Mouse (Mus musculus) c-Kit-positive CD71-positive TER-119-positive erythroid progenitor cells, embryonic 14.5 days (primary cell): ENCODE measurements around the gene Pon1.
"Not testable (repeated sequence)": the region's sequence is repeated elsewhere in the genome, so short reads cannot be mapped to it uniquely, and the experiment has no call there.

Experiments used
- DNase-seq: peaks from one replicate; pipeline ENCODE4 v3.0.0-alpha.2; 2013; ENCODE audit warnings: low spot score

The Pon1 gene

GRCm38 (mm10) chr6:5193693-5194092, at the start of gene Pon1:
Pon1 (minus strand) TSS chr6:5193946.
- DNase-seq = no peak

GRCm38 (mm10) chr6:5238799-5239198, 45.1 kb upstream of the Pon1 start:
- DNase-seq = no peak

- no peak for DNase-seq
Observed at GRCm38 (mm10) chr6:5237510-5237909, 43.8 kb upstream of the Pon1 start.

- DNase-seq = peak; percentile 30
Observed at GRCm38 (mm10) chr6:5236843-5237371, 43.2 kb upstream of the Pon1 start.

GRCm38 (mm10) chr6:5234563-5234962, 40.8 kb upstream of the Pon1 start:
- no peak for DNase-seq

- DNase-seq = no peak
Observed at GRCm38 (mm10) chr6:5233812-5234211, 40.1 kb upstream of the Pon1 start.

GRCm38 (mm10) chr6:5232022-5232421, 38.3 kb upstream of the Pon1 start:
- DNase-seq = no peak

- DNase-seq = no peak
Observed at GRCm38 (mm10) chr6:5230261-5230660, 36.5 kb upstream of the Pon1 start.

GRCm38 (mm10) chr6:5223551-5223950, 29.8 kb upstream of the Pon1 start:
- not testable (repeated sequence) for DNase-seq

GRCm38 (mm10) chr6:5222080-5222479, 28.3 kb upstream of the Pon1 start:
- DNase-seq = no peak

- DNase-seq = peak; percentile 39
Observed at GRCm38 (mm10) chr6:5218190-5218589, 24.4 kb upstream of the Pon1 start.

- DNase-seq = no peak
Observed at GRCm38 (mm10) chr6:5207817-5208216, 14.1 kb upstream of the Pon1 start.

GRCm38 (mm10) chr6:5199916-5200315, 6.2 kb upstream of the Pon1 start:
- no peak for DNase-seq

GRCm38 (mm10) chr6:5199376-5199905, 5.7 kb upstream of the Pon1 start:
- no peak for DNase-seq

GRCm38 (mm10) chr6:5198590-5198989, 4.8 kb upstream of the Pon1 start:
- DNase-seq = no peak

GRCm38 (mm10) chr6:5190761-5191160, 3.0 kb downstream of the Pon1 start:
- DNase-seq = no peak

GRCm38 (mm10) chr6:5189507-5189906, 4.2 kb downstream of the Pon1 start:
- no peak for DNase-seq

GRCm38 (mm10) chr6:5188938-5189337, 4.8 kb downstream of the Pon1 start:
- DNase-seq = no peak

- DNase-seq = no peak
Observed at GRCm38 (mm10) chr6:5188036-5188435, 5.7 kb downstream of the Pon1 start.

- DNase-seq = no peak
Observed at GRCm38 (mm10) chr6:5187586-5187985, 6.2 kb downstream of the Pon1 start.

GRCm38 (mm10) chr6:5186229-5186950, 7.4 kb downstream of the Pon1 start:
- DNase-seq = peak; percentile 54

GRCm38 (mm10) chr6:5180645-5181044, 13.1 kb downstream of the Pon1 start:
- no peak for DNase-seq

- DNase-seq = no peak
Observed at GRCm38 (mm10) chr6:5179189-5179588, 14.6 kb downstream of the Pon1 start.
